In genomic region chr6:39724866-39725711, GRCm38 (mm10) we compare ENCODE assay signal across 8 mouse cellular contexts. TPM values are rescaled to one million over a fixed set of nuclear protein-coding genes. Genes with fewer than 3 reads are reported as not detected.
DNase-seq lines count a peak whose midpoint lies in the region; ATAC-seq and TF ChIP-seq lines count a peak whose summit lies in the region.

Braf (minus strand) TSS chr6:39725463.

- DNase-seq in 416B (ENCODE audit: low read depth), result peak; percentile 80
- DNase-seq in heart, adult 9 months (ENCODE audit: low spot score in 2 of 2), result peak; percentile 83 to 84
- peak; percentile 75 to 77 for DNase-seq in monocyte, adult 2 months (ENCODE audit: low read depth in 1 of 2, low spot score in 2 of 2)
- DNase-seq in spleen, postnatal 36 days (ENCODE audit: low spot score in 2 of 2), result peak; percentile 65 to 68

- peak within 1 kb of the TSS; percentile 71 for H3K4me2 ChIP-seq in embryonic facial prominence, embryonic 15.5 days (replicated peaks)
- H3K4me2 ChIP-seq in kidney, embryonic 14.5 days (replicated peaks; ENCODE audit: low read depth, low read length), result peak within 1 kb of the TSS; percentile 67
- peak within 1 kb of the TSS; percentile 64 for H3K4me2 ChIP-seq in limb, embryonic 15.5 days

- no peaks in the 10 kb centered on the region for H3K27me3 ChIP-seq in embryonic facial prominence, embryonic 15.5 days
- no peaks in the 10 kb centered on the region for H3K27me3 ChIP-seq in kidney, embryonic 14.5 days (ENCODE audit: control insufficient read depth, insufficient read depth, low read length)
- no peaks in the 10 kb centered on the region for H3K27me3 ChIP-seq in limb, embryonic 15.5 days

- peak; percentile 46; the same call in 1 of the 2 replicates for TF ChIP-seq POLR2A in bone marrow, adult 2 months (IDR thresholded peaks at IDR 0.05; ENCODE audit: borderline replicate concordance, control insufficient read depth, low read depth, low read length)

- H3K9me3 ChIP-seq in embryonic facial prominence, embryonic 15.5 days (replicated peaks), result no peaks in the 10 kb centered on the region
- no peaks in the 10 kb centered on the region for H3K9me3 ChIP-seq in kidney, embryonic 14.5 days (ENCODE audit: control insufficient read depth, low read length)
- no peaks in the 10 kb centered on the region for H3K9me3 ChIP-seq in limb, embryonic 15.5 days

- peak; percentile 91 for ATAC-seq in embryonic facial prominence, embryonic 15.5 days (ENCODE audit: insufficient number of reproducible peaks, low FRiP score, low TSS enrichment, low read depth)
- peak; percentile 91 for ATAC-seq in kidney, embryonic 14.5 days (ENCODE audit: low FRiP score, low TSS enrichment)
- ATAC-seq in limb, embryonic 15.5 days (ENCODE audit: insufficient number of reproducible peaks, low FRiP score, low TSS enrichment, low read depth), result peak; percentile 89

- TF ChIP-seq CTCF in bone marrow, adult 2 months (IDR thresholded peaks at IDR 0.05; ENCODE audit: control insufficient read depth, insufficient read depth, low read length), result 0 out of 2 replicates have a peak, but pooled peaks have one; percentile 13

- peak within 1 kb of the TSS; percentile 90 for H3K27ac ChIP-seq in bone marrow, adult 2 months (ENCODE audit: control insufficient read depth, insufficient read depth, low read depth, low read length, poor library complexity)
- H3K27ac ChIP-seq in embryonic facial prominence, embryonic 15.5 days (replicated peaks), result peak within 1 kb of the TSS; percentile 99
- peak within 1 kb of the TSS; percentile 94 for H3K27ac ChIP-seq in kidney, embryonic 14.5 days (ENCODE audit: low read depth, low read length)
- peak within 1 kb of the TSS; percentile 97 for H3K27ac ChIP-seq in limb, embryonic 15.5 days

- WGBS in bone marrow, adult 2 months, result 3% methylated on average over 74 of the region's 101 CpGs
- WGBS in embryonic facial prominence, embryonic 15.5 days, result under 1% methylated on average over 55 of the region's 101 CpGs
- under 1% methylated on average over 66 of the region's 101 CpGs for WGBS in kidney, embryonic 14.5 days
- WGBS in limb, embryonic 15.5 days, result under 1% methylated on average over 61 of the region's 101 CpGs

- peak within 1 kb of the TSS; percentile 93 for H3K9ac ChIP-seq in embryonic facial prominence, embryonic 15.5 days
- H3K9ac ChIP-seq in kidney, embryonic 14.5 days (ENCODE audit: low read depth, low read length), result peak within 1 kb of the TSS; percentile 92
- peak within 1 kb of the TSS; percentile 85 for H3K9ac ChIP-seq in limb, embryonic 15.5 days

- H3K4me3 ChIP-seq in bone marrow, adult 2 months (replicated peaks; ENCODE audit: control insufficient read depth, low read depth, low read length), result peak within 1 kb of the TSS; percentile 87
- H3K4me3 ChIP-seq in embryonic facial prominence, embryonic 15.5 days (replicated peaks), result peak within 1 kb of the TSS; percentile 92
- peak within 1 kb of the TSS; percentile 80 for H3K4me3 ChIP-seq in kidney, embryonic 14.5 days (ENCODE audit: low read length)
- H3K4me3 ChIP-seq in limb, embryonic 15.5 days, result peak within 1 kb of the TSS; percentile 89

- H3K4me1 ChIP-seq in bone marrow, adult 2 months (ENCODE audit: control insufficient read depth, insufficient read depth, low read length), result no peaks in the 10 kb centered on the region; the same call in 1 of the 2 replicates
- H3K4me1 ChIP-seq in embryonic facial prominence, embryonic 15.5 days, result peaks cover 16% of the 10 kb centered on the region
- peaks cover 13% of the 10 kb centered on the region; the same call in 1 of the 2 replicates for H3K4me1 ChIP-seq in kidney, embryonic 14.5 days (ENCODE audit: control insufficient read depth, insufficient read depth, low read length)
- H3K4me1 ChIP-seq in limb, embryonic 15.5 days, result peaks cover 12% of the 10 kb centered on the region

- no peaks in the 10 kb centered on the region for H3K36me3 ChIP-seq in embryonic facial prominence, embryonic 15.5 days
- no peaks in the 10 kb centered on the region for H3K36me3 ChIP-seq in kidney, embryonic 14.5 days (ENCODE audit: control insufficient read depth, insufficient read depth, low read length)
- no peaks in the 10 kb centered on the region for H3K36me3 ChIP-seq in limb, embryonic 15.5 days

RNA-seq across cellular contexts. Expression of gene Braf, which starts in this region (rescaled TPM):
- polyA plus RNA-seq in bone marrow, adult 2 months (2011; ENCODE audit: insufficient read depth, insufficient read length, low replicate concordance, missing spikeins), result 6.7 and 11.6 TPM in 2 replicates
- 17.1 and 17.8 TPM in 2 replicates for polyA plus RNA-seq in embryonic facial prominence, embryonic 15.5 days (2015; fragmentation: Nextera tagmentation; extraction: Ambion mirVana)
- 11.1 and 17.4 TPM in 2 replicates for polyA plus RNA-seq in kidney, embryonic 14.5 days (2014; fragmentation: Nextera tagmentation; extraction: Ambion mirVana)
- 15.1 and 16.5 TPM in 2 replicates for polyA plus RNA-seq in limb, embryonic 15.5 days (2015; fragmentation: Nextera tagmentation; extraction: Ambion mirVana)

Comparison
In these comparisons a context has a peak if more than half of its experiments do, and no peak if none do; other contexts are left out.
1. Peak in every context shown above with its lines: DNase-seq, ATAC-seq, H3K4me3 ChIP-seq and H3K27ac ChIP-seq.